Mouse (Mus musculus) intestine, postnatal 0 days (tissue): Measurements from ENCODE around the gene Gm44790. TPM values are rescaled to one million over a fixed set of nuclear protein-coding genes. Genes with fewer than 3 reads are reported as not detected.
"Not testable (repeated sequence)": the region's sequence is repeated elsewhere in the genome, so short reads cannot be mapped to it uniquely, and the experiment has no call there.

Source experiments
- ATAC-seq: fragments of 200-750 bp; cut with Nextera tagmentation; 2 replicates; pipeline ENCODE4 v1.8.0; 2017; ENCODE audit warnings: mild to moderate bottlenecking, moderate TSS enrichment, moderate library complexity
- H3K27ac ChIP-seq: fragments of 300-500 bp; sonication (generic); 2 replicates; pipeline ENCODE4 v1.5.1; 2014; ENCODE audit warnings: mild to moderate bottlenecking, low read depth, low read length, moderate library complexity
- H3K27me3 ChIP-seq: fragments of 300-500 bp; sonication (generic); replicated peaks from 2 replicates; pipeline ENCODE4 v1.6.1; 2014; ENCODE audit warnings: low read length, mixed read lengths; ENCODE audit not compliant: control insufficient read depth, insufficient read depth
- H3K36me3 ChIP-seq: fragments of 300-500 bp; sonication (generic); 2 replicates; pipeline ENCODE4 v1.6.1; 2014; ENCODE audit warnings: mild to moderate bottlenecking, moderate library complexity; ENCODE audit not compliant: control insufficient read depth, insufficient read depth
- H3K4me1 ChIP-seq: fragments of 300-500 bp; sonication (generic); replicated peaks from 2 replicates; pipeline ENCODE4 v1.6.1; 2014; ENCODE audit warnings: antibody characterized with exemption, low read length, mixed read lengths; ENCODE audit not compliant: control insufficient read depth, insufficient read depth
- H3K4me2 ChIP-seq: fragments of 300-500 bp; sonication (generic); replicated peaks from 2 replicates; pipeline ENCODE4 v1.6.1; 2014; ENCODE audit warnings: low read depth, mild to moderate bottlenecking, moderate library complexity
- H3K4me3 ChIP-seq: fragments of 300-500 bp; sonication (generic); 2 replicates; pipeline ENCODE4 v1.5.1; 2014; ENCODE audit warnings: low read depth, low read length
- H3K9ac ChIP-seq: fragments of 300-500 bp; sonication (generic); 2 replicates; pipeline ENCODE4 v1.6.1; 2014; ENCODE audit warnings: mild to moderate bottlenecking, low read depth, low read length
- H3K9me3 ChIP-seq: fragments of 300-500 bp; sonication (generic); 2 replicates; pipeline ENCODE4 v1.6.1; 2016; ENCODE audit warnings: mixed run types; ENCODE audit not compliant: control insufficient read depth
- CTCF ChIP-seq: sonication (generic); IDR thresholded peaks from 2 replicates; pipeline ENCODE4 v1.5.1; 2016; ENCODE audit warnings: low read depth, mild to moderate bottlenecking, control low read depth, antibody characterized with exemption, moderate library complexity
- WGBS: fragments of 180-500 bp; shearing (Covaris S2); extraction: QIAGEN DNeasy Blood & Tissue Kit; methylation state at CpG from one replicate; pipeline ENCODE4 v1.1.7; 2014; 5-methylcytosine and 5-hydroxymethylcytosine counted together
- polyA plus RNA-seq: library from polyadenylated mRNA; unstranded; fragments of >200 nt; fragmentation: Nextera tagmentation; extraction: Ambion mirVana; gene quantifications from 2 replicates; pipeline ENCODE4 v1.2.1, GENCODE M21; 2015

The Gm44790 gene
- polyA plus RNA-seq: not detected in 2 replicates

DNA sequence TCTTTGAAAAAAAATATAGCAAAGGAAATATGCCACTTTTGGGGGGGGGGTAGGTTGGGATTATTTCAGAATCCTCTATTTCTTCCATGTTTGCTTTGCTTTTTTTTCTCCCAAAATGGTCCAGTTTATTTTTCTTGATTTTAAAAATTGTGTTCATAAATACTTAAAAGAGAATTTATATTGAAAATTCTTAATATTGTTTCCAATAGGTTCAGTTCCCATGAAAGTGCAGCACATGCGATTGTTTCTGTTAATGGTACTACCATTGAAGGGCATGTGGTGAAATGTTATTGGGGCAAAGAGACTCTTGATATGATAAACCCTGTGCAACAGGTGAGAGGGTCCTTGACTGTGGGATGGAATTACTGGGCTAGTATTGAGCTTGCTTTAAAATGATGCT is at the start of gene Gm44790:
Gm44790 (plus strand) TSS at position 301 of the 400 bp plus-strand sequence.
- Histone ChIP-seq H3K4me1 (no peaks in the 10 kb centered on the region), H3K4me2 (no peak within 1 kb of the TSS), H3K27me3 (no peaks in the 10 kb centered on the region), H3K4me3 (no peak within 1 kb of the TSS), H3K27ac (no peak within 1 kb of the TSS), H3K9ac (no peak within 1 kb of the TSS), H3K36me3 (peaks cover 72% of the 10 kb centered on the region), H3K9me3 (no peaks in the 10 kb centered on the region)
- ATAC-seq: no peak
- WGBS: 91% methylated on average over 1 of the region's 1 CpGs
- TF ChIP-seq CTCF: no peak

GRCm38 (mm10) chr6:86378341-86378740 is 48.1 kb upstream of the Gm44790 start:
- H3K4me2 ChIP-seq: no peak overlapping the region
- WGBS: 88% methylated on average over 3 of the region's 3 CpGs
- no peaks in the 10 kb centered on the region for H3K9me3 ChIP-seq
- no peak for ATAC-seq
- no peak overlapping the region for H3K9ac ChIP-seq
- no peak for TF ChIP-seq CTCF
- H3K27ac ChIP-seq: no peak overlapping the region
- peaks cover 35% of the 10 kb centered on the region for H3K36me3 ChIP-seq
- no peak overlapping the region for H3K4me3 ChIP-seq
- no peaks in the 10 kb centered on the region for H3K27me3 ChIP-seq
- no peaks in the 10 kb centered on the region for H3K4me1 ChIP-seq

GRCm38 (mm10) chr6:86380112-86380511 is 46.3 kb upstream of the Gm44790 start:
- not testable (repeated sequence) for ATAC-seq, H3K4me3 ChIP-seq

GRCm38 (mm10) chr6:86382551-86382950 is 43.9 kb upstream of the Gm44790 start:
- H3K27ac ChIP-seq: no peak overlapping the region
- no peak overlapping the region for H3K4me2 ChIP-seq
- peaks cover 24% of the 10 kb centered on the region for H3K36me3 ChIP-seq
- no peaks in the 10 kb centered on the region for H3K4me1 ChIP-seq
- no peak overlapping the region for H3K9ac ChIP-seq
- H3K4me3 ChIP-seq: no peak overlapping the region
- no peaks in the 10 kb centered on the region for H3K9me3 ChIP-seq
- no peak for TF ChIP-seq CTCF
- H3K27me3 ChIP-seq: no peaks in the 10 kb centered on the region
- no peak for ATAC-seq

More at GRCm38 (mm10) chr6:86380112-86380511, 46.3 kb upstream of the Gm44790 start:
- H3K27ac ChIP-seq, H3K27me3 ChIP-seq, H3K4me2 ChIP-seq, H3K9ac ChIP-seq, H3K9me3 ChIP-seq, H3K4me1 ChIP-seq: not testable (repeated sequence)
- WGBS: 82% methylated on average over 5 of the region's 8 CpGs
- peaks cover 35% of the 10 kb centered on the region for H3K36me3 ChIP-seq

- Histone ChIP-seq H3K9me3 (no peaks in the 10 kb centered on the region), H3K4me3 (no peak overlapping the region), H3K9ac (no peak overlapping the region), H3K27me3 (no peaks in the 10 kb centered on the region), H3K4me1 (no peaks in the 10 kb centered on the region), H3K36me3 (peaks cover 21% of the 10 kb centered on the region), H3K4me2 (no peak overlapping the region), H3K27ac (no peak overlapping the region)
- no peak for ATAC-seq
- 51% methylated on average over 16 of the region's 16 CpGs for WGBS
- no peak for TF ChIP-seq CTCF
Measured at GRCm38 (mm10) chr6:86383370-86383769, 43.1 kb upstream of the Gm44790 start.

DNA sequence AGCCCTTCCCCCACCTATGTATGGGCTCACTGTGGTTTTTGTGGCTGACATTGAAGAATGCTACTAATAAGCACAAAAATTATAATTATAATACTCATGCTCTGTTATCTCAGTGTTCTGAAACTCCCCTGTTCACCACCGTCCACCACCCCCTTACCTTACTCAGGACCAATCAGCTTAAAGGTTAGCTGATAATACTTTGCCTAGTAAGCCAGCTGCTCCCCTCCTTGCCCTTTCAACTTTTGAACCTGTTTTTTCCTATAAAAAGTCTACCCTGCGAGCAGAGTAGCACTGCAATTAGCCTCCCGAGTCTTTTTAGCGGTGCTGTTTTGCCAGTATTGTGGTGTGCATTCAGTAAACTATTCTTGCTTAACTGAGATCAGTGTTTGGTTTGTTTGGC is 41.8 kb upstream of the Gm44790 start:
- Histone ChIP-seq H3K4me2 (no peak overlapping the region), H3K4me1 (no peaks in the 10 kb centered on the region), H3K9me3 (no peaks in the 10 kb centered on the region), H3K27ac (no peak overlapping the region), H3K4me3 (no peak overlapping the region), H3K9ac (no peak overlapping the region), H3K36me3 (peaks cover 25% of the 10 kb centered on the region), H3K27me3 (no peaks in the 10 kb centered on the region)
- 43% methylated on average over 4 of the region's 4 CpGs for WGBS
- TF ChIP-seq CTCF: no peak
- ATAC-seq: no peak
